Mouse (Mus musculus) ovary, postnatal 36 days (tissue): Measurements from ENCODE around the gene Kif2c.
"Not testable (repeated sequence)": the region's sequence is repeated elsewhere in the genome, so short reads cannot be mapped to it uniquely, and the experiment has no call there.

Source experiments
- DNase-seq: peaks from one replicate; pipeline ENCODE4 v3.0.0; 2022; ENCODE audit warnings: low spot score, mixed read lengths

Gene Kif2c

GRCm38 (mm10) chr4:117188969-117189368, 6.5 kb upstream of the Kif2c start:
- DNase-seq = no peak

DNA sequence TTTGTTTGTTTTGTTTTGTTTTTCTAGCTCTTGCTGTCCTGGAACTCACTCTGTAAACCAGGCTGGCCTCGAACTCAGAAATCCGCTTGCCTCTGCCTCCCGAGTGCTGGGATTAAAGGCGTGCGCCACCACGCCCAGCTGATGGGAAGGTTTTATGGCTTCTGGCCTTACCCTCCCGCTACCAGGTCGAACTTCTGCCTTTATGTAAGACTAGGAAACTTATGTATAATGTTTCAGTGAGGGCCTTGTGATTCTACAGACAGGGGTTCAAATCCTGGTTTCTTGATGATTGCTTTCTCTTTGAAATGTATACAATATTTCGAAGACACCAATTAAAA, 289 bp upstream of the Kif2c start:
- DNase-seq = not testable (repeated sequence)

GRCm38 (mm10) chr4:117169936-117170335, 12.5 kb downstream of the Kif2c start:
- no peak for DNase-seq

GRCm38 (mm10) chr4:117161183-117161582, 21.3 kb downstream of the Kif2c start:
- no peak for DNase-seq

DNA sequence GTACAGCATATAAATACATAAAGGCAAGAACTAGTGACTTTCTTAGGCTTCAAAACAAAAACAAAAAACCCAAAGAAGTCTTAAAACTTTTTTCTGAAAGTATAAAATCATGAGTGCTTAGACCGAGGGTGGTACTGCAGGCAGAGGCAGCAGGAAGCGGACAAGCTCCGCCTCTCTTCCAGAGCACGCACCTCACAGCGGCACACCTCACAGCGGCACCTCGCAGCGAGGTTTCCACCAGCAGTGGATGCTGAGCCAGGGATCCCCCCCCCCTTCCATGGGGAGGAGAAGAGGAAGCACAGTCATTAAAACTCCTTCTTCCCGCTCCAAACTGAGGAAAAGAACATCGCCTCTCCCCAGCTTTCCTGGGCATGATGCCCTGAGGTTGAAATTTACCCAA, 22.8 kb downstream of the Kif2c start:
- DNase-seq = no peak

DNA sequence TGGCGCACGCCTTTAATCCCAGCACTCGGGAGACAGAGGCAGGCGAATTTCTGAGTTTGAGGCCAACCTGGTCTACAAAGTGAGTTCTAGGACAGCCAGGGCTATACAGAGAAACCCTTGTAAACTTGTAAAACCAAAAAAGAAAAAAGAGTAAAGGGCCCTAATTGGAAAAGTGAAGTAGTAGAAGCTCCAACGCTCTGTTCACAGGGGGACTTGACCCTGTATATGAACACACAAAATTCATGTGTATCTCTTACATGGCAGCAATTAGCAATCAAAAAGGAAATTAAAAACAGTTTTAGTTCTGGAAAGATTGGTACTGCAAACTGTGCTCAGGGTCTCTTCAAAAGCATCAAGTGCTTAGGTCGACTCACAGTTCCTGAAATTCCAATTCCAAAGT, 26.1 kb downstream of the Kif2c start:
- no peak for DNase-seq

DNA sequence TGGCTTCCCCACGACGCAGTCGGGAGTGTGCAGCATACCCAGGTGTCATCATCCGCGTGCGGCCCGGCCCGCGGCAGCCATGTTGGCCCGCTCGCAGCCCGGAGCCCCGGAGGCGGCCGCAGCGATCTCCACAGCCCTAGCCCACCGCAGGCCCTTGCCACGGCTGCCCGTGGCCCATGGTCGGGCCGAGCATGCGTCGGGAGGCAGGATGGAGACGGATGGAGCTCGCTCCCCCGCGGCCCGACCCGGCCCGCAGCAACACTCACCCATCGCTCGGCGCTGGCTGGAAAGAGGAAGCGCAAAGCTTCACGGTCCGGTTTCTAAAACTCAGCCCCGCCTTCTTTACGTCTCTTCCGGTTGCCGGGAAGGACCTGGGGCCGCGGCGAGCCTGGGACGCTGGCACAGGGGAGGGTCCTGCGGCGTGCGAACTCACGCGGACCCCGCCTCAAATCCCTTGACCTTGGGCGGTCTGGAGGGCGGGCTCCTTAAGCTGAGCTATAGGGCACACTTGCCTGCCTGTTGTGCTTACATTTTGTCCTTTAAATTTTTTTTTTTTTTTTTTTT, 26.6 kb downstream of the Kif2c start, which contains the start of gene Rps8:
Gene Rps8 (minus strand): TSS at position 452 of the 564 bp plus-strand sequence.
- peak; percentile 86 for DNase-seq

DNA sequence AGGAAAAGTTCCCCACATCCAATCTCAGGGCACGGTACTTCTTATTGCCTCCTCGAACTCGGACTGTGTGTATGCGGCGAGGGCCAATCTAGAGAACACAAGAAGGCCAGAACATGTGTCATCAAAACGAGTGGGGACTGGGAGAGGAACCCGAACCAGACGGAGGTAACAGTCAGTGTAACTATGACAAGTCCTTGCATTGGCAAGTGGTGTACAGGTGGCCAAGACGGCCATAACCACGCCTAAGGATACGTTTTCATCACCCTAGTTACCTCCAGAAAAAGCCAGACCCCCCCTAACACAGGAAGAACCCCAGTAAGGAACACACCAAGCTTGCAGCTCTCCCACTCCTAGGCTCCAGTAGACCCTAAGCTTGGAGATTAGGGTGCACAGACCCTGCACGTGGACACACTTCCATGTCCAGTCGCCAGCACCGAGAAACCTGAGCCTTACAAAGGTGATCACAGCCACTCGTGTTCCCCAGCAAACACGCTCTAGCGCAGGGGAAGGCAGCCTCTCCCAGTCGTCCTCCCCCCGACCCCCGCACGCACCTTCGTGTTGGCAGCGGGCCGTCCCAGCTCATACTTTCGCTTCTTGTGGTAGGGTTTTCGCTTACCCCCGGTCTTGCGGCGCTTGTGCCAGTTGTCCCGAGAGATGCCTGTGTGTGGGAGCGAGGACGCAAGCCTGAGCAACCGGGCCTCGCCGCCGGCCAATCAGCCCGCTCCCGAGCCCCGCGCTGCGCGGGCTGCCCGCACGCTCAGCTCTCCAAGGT, 27.2 kb downstream of the Kif2c start:
- no peak for DNase-seq

- DNase-seq = no peak
Measured at GRCm38 (mm10) chr4:117152714-117153113, 29.7 kb downstream of the Kif2c start.

- DNase-seq = no peak
Measured at GRCm38 (mm10) chr4:117151416-117151815, 31.0 kb downstream of the Kif2c start.

- no peak for DNase-seq
Measured at GRCm38 (mm10) chr4:117150212-117150733, 32.2 kb downstream of the Kif2c start.

- no peak for DNase-seq
Measured at GRCm38 (mm10) chr4:117149291-117150211, 32.9 kb downstream of the Kif2c start.

- no peak for DNase-seq
Measured at GRCm38 (mm10) chr4:117148815-117149214, 33.6 kb downstream of the Kif2c start.

DNA sequence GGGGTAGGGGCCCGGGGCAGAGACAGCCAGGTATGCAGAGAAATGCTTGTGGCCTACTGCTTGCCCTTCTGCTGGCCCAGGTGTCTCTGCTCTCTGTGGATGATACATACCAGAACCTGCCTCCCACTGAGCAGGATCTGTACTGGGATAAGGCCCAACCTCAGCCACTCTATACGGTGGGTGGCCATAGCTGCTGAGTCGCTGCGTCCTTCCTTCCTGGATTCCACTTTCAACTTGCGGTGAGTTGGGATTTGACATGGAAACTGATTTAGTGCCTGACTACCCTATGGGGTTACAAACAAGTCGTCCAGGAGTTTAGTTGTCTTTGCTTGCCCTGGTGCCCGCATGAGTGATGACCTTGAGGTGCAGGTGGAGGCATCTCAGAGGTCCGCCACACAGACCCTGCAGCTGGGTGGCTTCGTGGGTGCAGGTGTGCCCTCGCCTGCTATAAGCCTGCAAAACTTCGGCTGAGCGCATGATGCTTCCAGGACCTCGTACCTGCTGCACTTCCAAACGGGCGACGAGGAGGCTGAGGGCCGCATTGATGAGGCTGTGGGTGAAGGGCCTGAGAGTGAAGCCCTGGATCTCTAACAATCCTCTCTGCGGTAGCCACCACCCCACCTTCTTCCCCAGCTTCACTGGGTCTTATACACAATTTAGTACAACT, 34.3 kb downstream of the Kif2c start:
- DNase-seq = no peak

- peak; percentile 86 for DNase-seq
Measured at GRCm38 (mm10) chr4:117146176-117146575, 36.3 kb downstream of the Kif2c start.

GRCm38 (mm10) chr4:117145248-117145647, 37.2 kb downstream of the Kif2c start:
- DNase-seq = no peak

DNA sequence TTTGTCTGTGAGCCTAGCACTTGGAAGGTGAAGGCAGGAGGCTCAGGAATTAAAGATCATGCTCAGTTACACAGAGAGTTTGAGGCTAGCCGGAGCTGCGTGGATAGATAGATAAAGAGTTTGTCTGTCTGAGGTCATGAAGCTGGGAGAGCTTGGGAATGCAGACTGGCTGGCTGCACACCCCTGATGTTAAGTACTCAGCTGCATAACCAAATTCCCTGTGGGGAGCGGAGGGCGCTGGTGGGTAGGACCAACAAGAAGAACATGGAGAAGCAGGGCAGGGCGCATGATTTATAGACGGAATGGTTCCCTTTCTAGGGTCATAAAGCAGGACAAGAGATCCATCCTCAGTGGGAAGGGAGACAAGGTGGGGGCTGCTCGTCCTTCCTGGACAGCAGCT, 39.4 kb downstream of the Kif2c start:
- DNase-seq = no peak

DNA sequence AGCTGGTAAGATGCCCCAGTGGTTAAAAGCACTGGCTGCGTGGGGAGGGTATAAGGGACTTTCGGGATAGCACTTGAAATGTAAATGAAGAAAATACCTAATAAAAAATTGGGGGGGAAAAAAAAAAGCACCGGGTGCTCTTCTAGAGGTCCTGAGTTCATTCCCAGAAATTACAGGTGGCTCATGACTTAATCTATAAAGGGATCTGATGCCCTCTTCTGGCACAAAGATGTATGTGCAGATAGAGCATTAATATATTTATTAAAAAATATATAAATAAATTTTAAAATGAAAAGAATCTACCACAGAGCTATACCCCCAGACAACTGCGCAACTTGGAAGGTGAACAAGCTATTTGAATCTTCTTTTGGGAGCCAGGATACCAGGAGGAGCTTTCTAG, 41.8 kb downstream of the Kif2c start:
- no peak for DNase-seq

GRCm38 (mm10) chr4:117139217-117139612, 43.2 kb downstream of the Kif2c start:
- no peak for DNase-seq

- no peak for DNase-seq
Measured at GRCm38 (mm10) chr4:117138295-117139216, 43.9 kb downstream of the Kif2c start.

GRCm38 (mm10) chr4:117136034-117136433, 46.4 kb downstream of the Kif2c start:
- DNase-seq = no peak
